Mouse (Mus musculus) adrenal gland, adult 8-10 months (tissue): ENCODE measurements around the gene Yeats2. TPM values are rescaled to one million over a fixed set of nuclear protein-coding genes. Genes with fewer than 3 reads are reported as not detected.
"Not testable (repeated sequence)": the region's sequence is repeated elsewhere in the genome, so short reads cannot be mapped to it uniquely, and the experiment has no call there.

ENCODE experiments used
- DNase-seq: peaks from one replicate; pipeline ENCODE4 v3.0.0; 2022
- total RNA-seq, 4 experiments: library from RNA; stranded (reverse); gene quantifications; 2 replicates each; pipeline ENCODE4 v1.2.4; 2022

The Yeats2 gene
- 10 to 100 TPM; 31.2 to 59.3 (median 42.6) TPM for total RNA-seq

DNA sequence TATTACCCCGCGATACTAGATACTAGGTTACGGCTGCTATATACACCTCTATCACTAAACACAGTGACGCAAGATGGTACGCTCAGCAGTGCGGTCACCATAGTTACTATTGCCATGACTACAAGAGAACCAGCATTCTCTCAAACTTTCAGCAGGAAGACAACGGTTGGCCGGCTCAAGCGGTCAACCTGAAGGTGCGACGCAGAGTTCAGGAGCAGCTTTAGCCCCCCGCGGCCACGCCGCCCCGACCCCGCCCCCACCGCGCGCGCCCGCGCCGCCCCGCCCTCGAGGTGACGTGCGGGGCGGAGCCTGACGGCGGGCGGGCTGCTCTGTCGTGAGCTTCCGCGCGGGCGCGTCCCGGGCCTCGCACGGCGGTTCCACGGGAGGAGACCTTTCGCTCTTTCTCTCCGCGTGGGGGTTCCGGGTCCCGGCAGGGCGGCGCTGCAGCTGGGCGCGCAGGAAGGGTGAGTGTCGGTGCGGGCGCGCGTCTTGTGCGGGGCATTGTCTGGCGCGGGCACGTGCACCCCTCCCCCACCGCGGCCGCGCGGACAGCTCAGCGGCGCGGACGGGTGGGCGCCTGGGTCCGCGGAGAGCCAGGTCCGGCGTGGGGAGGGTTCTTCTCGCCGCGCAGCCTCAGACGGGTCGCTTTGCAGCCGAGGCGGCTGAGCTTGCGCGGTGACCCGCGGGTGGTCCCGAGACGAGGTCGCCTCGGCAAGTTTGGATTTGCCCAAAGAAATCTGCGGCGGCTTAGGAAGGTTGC is at the start of gene Yeats2:
TSS of gene Yeats2 (plus strand) at position 292 of the 760 bp plus-strand sequence.
- peak; percentile 69 for DNase-seq

- DNase-seq, result no peak
Measured at GRCm38 (mm10) chr16:20095966-20096365, 44.9 kb upstream of the Yeats2 start.

DNA sequence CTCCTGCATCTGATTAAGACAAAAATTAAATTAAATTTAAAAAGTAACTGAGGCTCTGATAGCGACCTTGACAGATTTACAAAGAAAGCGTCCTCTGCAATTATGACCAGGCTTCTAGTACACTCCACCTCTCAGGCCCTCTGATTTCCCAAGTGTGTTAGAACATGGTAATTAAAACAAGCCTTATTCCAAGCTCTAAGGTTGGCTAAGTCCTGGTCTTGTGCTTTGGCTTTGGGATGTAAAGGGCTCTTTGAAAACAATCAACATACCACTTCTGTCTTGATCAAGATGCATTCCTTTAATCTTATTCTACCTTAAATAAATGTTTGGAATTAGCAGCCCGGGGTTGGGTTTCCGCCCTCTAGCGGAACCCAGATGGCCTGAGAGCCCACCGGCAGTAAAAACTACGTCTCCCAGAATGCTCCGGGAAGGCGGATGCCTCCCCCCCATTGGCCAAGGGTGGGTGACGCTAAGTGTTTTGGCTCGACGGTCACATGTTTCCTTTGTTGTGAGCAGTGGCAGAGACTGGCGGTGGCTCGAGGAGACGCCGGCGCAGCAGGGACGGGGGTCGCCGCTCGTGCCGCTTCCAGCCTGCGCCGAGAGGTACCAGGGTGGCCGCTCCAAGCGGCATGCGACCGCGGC is 43.7 kb upstream of the Yeats2 start, which contains the start of gene Klhl24:
TSS of gene Klhl24 (plus strand) at position 474 of the 642 bp plus-strand sequence.
- DNase-seq, result peak; percentile 94

GRCm38 (mm10) chr16:20097711-20098374 is 43.0 kb upstream of the Yeats2 start:
- DNase-seq, result peak; percentile 96

- no peak for DNase-seq
Measured at GRCm38 (mm10) chr16:20098375-20098727, 42.5 kb upstream of the Yeats2 start.

DNA sequence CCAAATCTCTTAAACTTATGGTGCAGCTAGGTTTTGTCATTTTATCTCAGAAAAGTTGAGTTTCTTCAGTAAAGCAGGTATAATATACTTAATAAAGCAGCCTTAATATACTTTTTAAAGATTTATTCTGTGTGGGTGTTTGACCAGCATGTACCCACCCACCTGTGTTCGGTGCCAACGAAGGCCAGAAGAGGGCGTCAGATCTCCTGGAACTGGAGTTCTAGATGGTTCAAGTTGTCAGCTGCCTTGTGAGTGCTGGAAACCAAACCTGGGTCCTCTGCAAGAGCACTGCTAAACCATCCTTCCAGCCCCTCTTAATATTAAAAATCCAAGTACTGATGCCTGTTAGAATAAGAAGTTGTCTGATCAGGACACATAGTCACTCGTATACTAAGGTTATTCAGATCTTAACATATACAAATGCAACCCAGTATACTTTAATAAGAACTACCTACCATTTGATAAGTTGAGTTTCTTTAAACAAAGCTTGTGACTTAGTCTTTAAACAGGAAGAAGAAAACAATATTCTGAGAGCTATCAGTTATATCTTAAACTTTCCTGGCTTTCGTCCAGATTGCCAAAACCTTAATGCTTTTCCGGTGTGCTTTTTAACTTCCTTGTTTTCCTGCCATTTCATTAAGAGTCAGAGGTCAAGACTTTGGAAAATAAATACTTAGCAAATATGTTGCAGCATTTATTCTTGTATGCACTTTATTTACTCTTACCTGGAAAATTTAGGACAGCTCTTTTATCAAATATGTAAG is 41.8 kb upstream of the Yeats2 start:
- no peak for DNase-seq

GRCm38 (mm10) chr16:20106996-20107395 is 33.9 kb upstream of the Yeats2 start:
- no peak for DNase-seq

GRCm38 (mm10) chr16:20108961-20109360 is 31.9 kb upstream of the Yeats2 start:
- DNase-seq, result no peak

DNA sequence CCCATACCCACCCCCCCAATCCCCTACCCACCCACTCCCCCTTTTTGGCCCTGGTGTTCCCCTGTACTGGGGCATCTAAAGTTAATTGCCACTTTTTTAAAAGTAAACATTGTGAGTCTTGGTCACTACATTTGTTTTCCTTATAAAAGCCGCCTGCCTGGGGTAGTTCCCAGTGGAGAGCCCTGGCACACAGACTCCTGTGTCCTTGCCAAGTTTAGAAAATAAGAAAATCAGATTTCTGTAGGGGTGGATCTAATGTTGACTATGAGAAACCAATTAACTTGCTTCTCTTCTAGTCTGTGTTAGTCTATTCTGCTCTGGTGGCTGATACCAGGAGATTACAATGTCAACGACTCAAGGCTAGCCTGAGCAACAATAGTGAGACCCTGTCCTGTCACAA is 28.2 kb upstream of the Yeats2 start:
- no peak for DNase-seq

DNA sequence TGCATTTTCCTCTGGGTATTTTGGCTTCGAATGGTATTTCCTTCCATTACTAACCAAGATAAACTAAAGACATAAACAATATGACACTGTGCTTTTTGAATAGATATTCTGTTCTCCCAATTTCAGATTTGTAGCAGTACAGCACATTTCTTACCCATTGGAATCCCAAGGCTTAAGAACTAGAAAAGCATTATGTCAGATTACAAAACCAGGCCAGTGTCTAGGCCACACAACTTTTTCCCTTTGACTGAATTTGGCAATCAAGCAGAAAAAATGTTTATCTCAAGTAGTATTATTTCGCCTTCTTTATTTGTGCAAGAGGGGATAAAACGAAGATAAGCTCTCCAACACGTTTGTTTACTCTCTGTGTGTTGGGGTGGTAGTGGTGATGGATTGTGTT is 24.8 kb upstream of the Yeats2 start:
- DNase-seq, result no peak

DNA sequence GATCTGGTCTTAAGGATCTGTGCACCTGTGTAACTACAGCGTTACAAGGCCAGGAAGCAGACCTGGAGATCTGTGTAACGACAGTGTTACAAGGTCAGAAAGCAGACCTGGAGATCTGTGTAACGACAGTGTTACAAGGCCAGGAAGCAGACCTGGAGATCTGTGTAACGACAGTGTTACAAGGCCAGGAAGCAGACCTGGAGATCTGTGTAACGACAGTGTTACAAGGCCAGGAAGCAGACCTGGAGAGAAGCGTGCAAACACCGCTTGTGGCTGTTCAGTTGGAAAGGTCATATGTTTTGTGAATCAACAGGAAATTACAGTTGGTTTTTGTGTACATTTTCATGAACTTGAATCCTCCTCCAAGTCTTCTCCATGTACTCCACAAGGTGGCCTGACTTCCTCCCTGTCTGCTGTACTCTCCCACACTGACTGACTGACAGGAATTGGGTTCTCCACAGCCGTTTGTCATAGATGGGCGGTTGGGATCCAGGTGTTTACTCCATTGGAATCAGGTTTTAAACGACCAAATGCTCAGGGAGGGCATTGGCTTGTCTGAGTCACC is 14.5 kb upstream of the Yeats2 start:
- not testable (repeated sequence) for DNase-seq

- no peak for DNase-seq
Measured at GRCm38 (mm10) chr16:20130397-20130796, 10.5 kb upstream of the Yeats2 start.

GRCm38 (mm10) chr16:20144568-20144967 is 3.7 kb downstream of the Yeats2 start:
- no peak for DNase-seq

DNA sequence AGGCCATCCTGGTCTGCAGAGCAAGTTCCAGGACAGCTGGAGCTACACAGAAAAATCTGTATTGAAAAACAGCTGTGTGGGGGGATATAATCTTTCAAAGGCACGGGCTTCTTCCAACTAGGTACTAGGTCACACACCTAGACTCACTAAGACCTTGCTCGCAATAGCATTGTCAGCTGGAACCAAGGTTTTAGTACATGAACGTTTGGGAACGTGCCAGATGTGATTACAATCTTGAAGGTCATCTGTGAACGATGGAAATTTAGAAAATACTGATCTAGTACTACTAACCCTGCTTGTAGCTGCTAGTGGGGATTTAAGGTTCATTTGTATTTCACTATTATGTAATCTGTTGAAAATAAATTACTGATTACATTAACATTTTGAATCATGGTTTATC is 11.1 kb downstream of the Yeats2 start:
- peak; percentile 30 for DNase-seq

DNA sequence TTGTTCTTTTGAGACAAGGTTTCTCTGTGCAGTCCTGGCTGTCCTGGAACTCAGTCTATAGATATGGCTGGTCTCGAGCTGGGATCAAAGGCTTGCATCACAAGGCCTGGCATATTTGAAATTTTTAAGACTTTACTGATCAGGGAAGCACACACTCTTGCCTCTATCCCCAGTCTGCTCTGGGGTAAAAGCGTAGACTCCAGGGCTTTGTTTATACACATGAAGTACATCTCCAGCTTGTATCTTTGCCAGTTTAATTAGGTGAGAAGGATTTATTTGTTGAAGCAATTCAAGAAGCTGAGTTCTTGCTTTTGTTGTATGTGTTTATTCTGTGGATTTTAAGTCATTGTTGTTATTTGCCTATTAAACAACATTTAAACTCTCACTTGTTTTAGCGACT is 12.9 kb downstream of the Yeats2 start:
- no peak for DNase-seq

- DNase-seq, result no peak
Measured at GRCm38 (mm10) chr16:20160130-20160529, 19.3 kb downstream of the Yeats2 start.

DNA sequence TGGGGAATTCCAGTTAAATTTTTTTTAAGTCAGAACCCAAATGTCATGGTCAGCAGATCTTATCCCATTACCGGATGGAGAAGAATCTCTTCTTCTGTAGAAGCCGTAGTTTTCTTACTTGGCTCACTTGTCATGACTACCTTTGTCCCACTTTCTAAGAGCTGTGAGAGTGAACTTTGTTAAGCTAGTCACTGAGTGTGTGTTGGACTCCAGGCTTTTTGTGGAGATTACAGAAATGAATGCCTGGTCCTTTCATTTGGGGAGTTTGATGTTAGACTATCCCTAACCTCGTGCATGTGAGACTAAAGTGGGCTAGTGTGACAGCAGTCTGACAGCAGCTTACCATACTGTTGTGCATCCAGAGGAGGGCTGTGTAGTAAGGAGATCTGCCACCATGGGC is 28.2 kb downstream of the Yeats2 start:
- no peak for DNase-seq

DNA sequence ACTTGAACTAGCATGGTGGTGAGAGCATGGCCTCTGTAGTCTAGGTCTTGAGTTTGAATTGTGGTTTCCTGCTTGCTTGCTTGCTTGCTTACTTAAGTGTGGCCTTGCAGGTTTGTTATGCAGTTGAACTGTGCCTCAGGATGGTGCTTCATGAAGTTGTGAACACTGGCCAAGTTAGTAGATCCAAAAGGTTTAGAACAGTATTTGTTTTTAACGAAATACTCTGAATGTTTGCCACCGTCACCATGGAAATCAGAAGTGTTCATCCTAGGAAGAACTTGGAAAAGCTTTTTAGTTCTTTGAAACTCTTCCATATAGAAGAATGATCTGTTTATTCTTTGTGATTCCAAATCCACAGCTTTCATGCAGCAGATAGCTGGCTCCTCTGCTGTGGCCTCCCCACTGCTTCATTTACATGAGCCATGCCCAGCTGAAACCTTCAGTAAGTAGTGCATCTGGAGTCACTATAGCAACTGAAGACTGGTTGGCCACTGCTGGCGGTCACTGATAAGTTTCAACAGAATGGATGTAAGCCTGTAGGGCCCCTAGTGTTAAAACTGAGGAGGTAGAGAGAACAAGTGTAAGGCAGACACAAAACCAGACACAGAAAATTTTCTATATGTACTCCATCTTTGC is 28.7 kb downstream of the Yeats2 start:
- DNase-seq, result no peak

- DNase-seq, result no peak
Measured at GRCm38 (mm10) chr16:20179406-20180175, 38.7 kb downstream of the Yeats2 start.

DNA sequence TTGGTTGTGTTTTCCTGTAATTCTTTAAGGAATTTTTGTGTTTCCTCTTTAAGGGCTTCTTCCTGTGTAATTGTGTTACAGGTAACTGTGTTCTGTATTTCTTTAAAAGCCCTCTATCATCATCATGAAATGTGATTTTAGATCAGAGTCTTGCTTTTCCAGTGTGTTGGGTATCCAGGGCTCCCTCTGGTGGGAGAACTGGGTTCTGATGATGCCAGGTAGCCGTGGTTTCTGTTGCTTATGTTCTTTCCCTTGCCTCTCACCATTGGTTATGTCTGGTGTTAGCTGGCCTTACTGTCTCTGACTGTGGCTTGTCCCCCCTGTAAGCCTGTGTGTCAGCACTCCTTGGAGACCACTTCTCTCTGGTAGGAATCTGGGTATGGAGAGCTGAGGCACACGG is 44.5 kb downstream of the Yeats2 start:
- no peak for DNase-seq
